In genomic region chr10:128493319-128493694, GRCm38 (mm10) we compare ENCODE assay signal across 8 mouse cellular contexts. TPM values are rescaled to one million over a fixed set of nuclear protein-coding genes. Genes with fewer than 3 reads are reported as not detected.
DNase-seq lines count a peak whose midpoint lies in the region; ATAC-seq lines count a peak whose summit lies in the region.

No protein-coding gene starts in this region.

- no peaks in the 10 kb centered on the region for H3K9me3 ChIP-seq in lung, embryonic 15.5 days
- no peaks in the 10 kb centered on the region for H3K9me3 ChIP-seq in embryonic facial prominence, embryonic 13.5 days
- no peaks in the 10 kb centered on the region for H3K9me3 ChIP-seq in hindbrain, embryonic 16.5 days (ENCODE audit: control insufficient read depth, low read length)
- no peaks in the 10 kb centered on the region for H3K9me3 ChIP-seq in midbrain, embryonic 15.5 days

- 1% methylated on average over 12 of the region's 12 CpGs for WGBS in lung, embryonic 15.5 days
- WGBS in embryonic facial prominence, embryonic 13.5 days, result under 1% methylated on average over 12 of the region's 12 CpGs
- under 1% methylated on average over 12 of the region's 12 CpGs for WGBS in hindbrain, embryonic 16.5 days
- WGBS in midbrain, embryonic 15.5 days, result under 1% methylated on average over 12 of the region's 12 CpGs

- H3K27me3 ChIP-seq in lung, embryonic 15.5 days, result no peaks in the 10 kb centered on the region
- no peaks in the 10 kb centered on the region for H3K27me3 ChIP-seq in embryonic facial prominence, embryonic 13.5 days
- H3K27me3 ChIP-seq in hindbrain, embryonic 16.5 days (replicated peaks; ENCODE audit: control insufficient read depth, insufficient read depth, low read length), result no peaks in the 10 kb centered on the region
- no peaks in the 10 kb centered on the region for H3K27me3 ChIP-seq in midbrain, embryonic 15.5 days (replicated peaks)

- ATAC-seq in lung, embryonic 15.5 days (ENCODE audit: borderline replicate concordance, extremely low read depth, low FRiP score, low TSS enrichment), result 0 out of 2 replicates have a peak, but pooled peaks have one; percentile 7
- ATAC-seq in embryonic facial prominence, embryonic 13.5 days (ENCODE audit: insufficient number of reproducible peaks, insufficient read depth, low FRiP score, low TSS enrichment, low read depth), result no peak; the same call in 1 of the 2 replicates
- ATAC-seq in hindbrain, embryonic 16.5 days, result peak; percentile 28
- ATAC-seq in midbrain, embryonic 15.5 days (replicated peaks), result peak; percentile 42
- ATAC-seq in monocyte, adult 5-6 weeks (replicated peaks; ENCODE audit: insufficient number of reproducible peaks, low FRiP score, low TSS enrichment, poor library complexity, severe bottlenecking), result no peak; the same call in 1 of the 2 replicates

- peaks cover 36% of the 10 kb centered on the region for H3K4me1 ChIP-seq in lung, embryonic 15.5 days
- peaks cover 45% of the 10 kb centered on the region for H3K4me1 ChIP-seq in embryonic facial prominence, embryonic 13.5 days
- peaks cover 42% of the 10 kb centered on the region for H3K4me1 ChIP-seq in hindbrain, embryonic 16.5 days (ENCODE audit: control insufficient read depth, insufficient read depth, low read depth, low read length)
- H3K4me1 ChIP-seq in midbrain, embryonic 15.5 days, result peaks cover 36% of the 10 kb centered on the region

- peak overlapping the region; percentile 84 for H3K9ac ChIP-seq in lung, embryonic 15.5 days
- H3K9ac ChIP-seq in embryonic facial prominence, embryonic 13.5 days, result peak overlapping the region; percentile 91
- H3K9ac ChIP-seq in hindbrain, embryonic 16.5 days (ENCODE audit: low read depth, low read length), result peak overlapping the region; percentile 89
- H3K9ac ChIP-seq in midbrain, embryonic 15.5 days, result peak overlapping the region; percentile 87

- peak overlapping the region; percentile 99 for H3K27ac ChIP-seq in lung, embryonic 15.5 days
- H3K27ac ChIP-seq in embryonic facial prominence, embryonic 13.5 days, result peak overlapping the region; percentile 98
- H3K27ac ChIP-seq in hindbrain, embryonic 16.5 days (ENCODE audit: low read depth, low read length), result peak overlapping the region; percentile 92
- peak overlapping the region; percentile 97 for H3K27ac ChIP-seq in midbrain, embryonic 15.5 days

- H3K4me2 ChIP-seq in lung, embryonic 15.5 days, result peak overlapping the region; percentile 77
- H3K4me2 ChIP-seq in embryonic facial prominence, embryonic 13.5 days, result peak overlapping the region; percentile 79
- H3K4me2 ChIP-seq in hindbrain, embryonic 16.5 days (ENCODE audit: low read length), result peak overlapping the region; percentile 76
- peak overlapping the region; percentile 85 for H3K4me2 ChIP-seq in midbrain, embryonic 15.5 days

- H3K4me3 ChIP-seq in lung, embryonic 15.5 days, result peak overlapping the region; percentile 83
- H3K4me3 ChIP-seq in embryonic facial prominence, embryonic 13.5 days, result peak overlapping the region; percentile 84
- peak overlapping the region; percentile 84 for H3K4me3 ChIP-seq in hindbrain, embryonic 16.5 days (ENCODE audit: low read length)
- H3K4me3 ChIP-seq in midbrain, embryonic 15.5 days, result peak overlapping the region; percentile 81

- peaks cover 30% of the 10 kb centered on the region for H3K36me3 ChIP-seq in lung, embryonic 15.5 days
- H3K36me3 ChIP-seq in embryonic facial prominence, embryonic 13.5 days, result peaks cover 36% of the 10 kb centered on the region
- H3K36me3 ChIP-seq in hindbrain, embryonic 16.5 days (ENCODE audit: control insufficient read depth, insufficient read depth, low read length), result peaks cover 26% of the 10 kb centered on the region
- H3K36me3 ChIP-seq in midbrain, embryonic 15.5 days (replicated peaks), result peaks cover 27% of the 10 kb centered on the region

- no peak for DNase-seq in lung, postnatal 36 days
- DNase-seq in spleen, postnatal 10 days (ENCODE audit: low spot score in 2 of 2), result no peak
- no peak for DNase-seq in cerebellum, adult 9-10 months

RNA-seq across cellular contexts. Expression of gene Myl6, which starts 0.6 kb away (rescaled TPM):
- 1,477 and 1,532 TPM in 2 replicates for polyA plus RNA-seq in lung, embryonic 15.5 days (2015; fragmentation: Nextera tagmentation; extraction: Ambion mirVana)
- 961 and 1,001 TPM in 2 replicates for polyA plus RNA-seq in embryonic facial prominence, embryonic 13.5 days (2015; fragmentation: Nextera tagmentation; extraction: Ambion mirVana)
- polyA plus RNA-seq in hindbrain, embryonic 16.5 days (2015; fragmentation: Nextera tagmentation; extraction: Ambion mirVana), result 946 and 1,028 TPM in 2 replicates
- polyA plus RNA-seq in midbrain, embryonic 15.5 days (2015; fragmentation: Nextera tagmentation; extraction: Ambion mirVana), result 892 and 955 TPM in 2 replicates
- 2,131 to 2,768 TPM (median 2,315 TPM) in 3 replicates for total RNA-seq in monocyte, adult 5-6 weeks (2017)

RNA-seq across cellular contexts. Expression of gene Myl6b, which starts 5.2 kb away (rescaled TPM):
- 2.9 and 4.3 TPM in 2 replicates for polyA plus RNA-seq in lung, embryonic 15.5 days (2015; fragmentation: Nextera tagmentation; extraction: Ambion mirVana)
- 2.8 and 4.0 TPM in 2 replicates for polyA plus RNA-seq in embryonic facial prominence, embryonic 13.5 days (2015; fragmentation: Nextera tagmentation; extraction: Ambion mirVana)
- polyA plus RNA-seq in hindbrain, embryonic 16.5 days (2015; fragmentation: Nextera tagmentation; extraction: Ambion mirVana), result 6.7 and 7.1 TPM in 2 replicates
- polyA plus RNA-seq in midbrain, embryonic 15.5 days (2015; fragmentation: Nextera tagmentation; extraction: Ambion mirVana), result 5.4 and 5.7 TPM in 2 replicates
- total RNA-seq in monocyte, adult 5-6 weeks (2017), result not detected in 3 replicates

RNA-seq across cellular contexts. Expression of gene Esyt1, which starts 32.4 kb away (rescaled TPM):
- 28.8 and 31.5 TPM in 2 replicates for polyA plus RNA-seq in lung, embryonic 15.5 days (2015; fragmentation: Nextera tagmentation; extraction: Ambion mirVana)
- 21.4 and 23.1 TPM in 2 replicates for polyA plus RNA-seq in embryonic facial prominence, embryonic 13.5 days (2015; fragmentation: Nextera tagmentation; extraction: Ambion mirVana)
- 13.5 and 16.6 TPM in 2 replicates for polyA plus RNA-seq in hindbrain, embryonic 16.5 days (2015; fragmentation: Nextera tagmentation; extraction: Ambion mirVana)
- 10.5 and 11.1 TPM in 2 replicates for polyA plus RNA-seq in midbrain, embryonic 15.5 days (2015; fragmentation: Nextera tagmentation; extraction: Ambion mirVana)
- 135 to 345 TPM (median 157 TPM) in 3 replicates for total RNA-seq in monocyte, adult 5-6 weeks (2017)

RNA-seq across cellular contexts. Expression of gene Smarcc2, which starts 34.3 kb away (rescaled TPM):
- 70.2 and 74.7 TPM in 2 replicates for polyA plus RNA-seq in lung, embryonic 15.5 days (2015; fragmentation: Nextera tagmentation; extraction: Ambion mirVana)
- 111 and 119 TPM in 2 replicates for polyA plus RNA-seq in embryonic facial prominence, embryonic 13.5 days (2015; fragmentation: Nextera tagmentation; extraction: Ambion mirVana)
- polyA plus RNA-seq in hindbrain, embryonic 16.5 days (2015; fragmentation: Nextera tagmentation; extraction: Ambion mirVana), result 136 and 168 TPM in 2 replicates
- polyA plus RNA-seq in midbrain, embryonic 15.5 days (2015; fragmentation: Nextera tagmentation; extraction: Ambion mirVana), result 201 and 209 TPM in 2 replicates
- 53.3 to 103 TPM (median 61.2 TPM) in 3 replicates for total RNA-seq in monocyte, adult 5-6 weeks (2017)

RNA-seq across cellular contexts. Expression of gene Zc3h10, which starts 54.3 kb away (rescaled TPM):
- 14.6 and 14.9 TPM in 2 replicates for polyA plus RNA-seq in lung, embryonic 15.5 days (2015; fragmentation: Nextera tagmentation; extraction: Ambion mirVana)
- 13.5 and 15.5 TPM in 2 replicates for polyA plus RNA-seq in embryonic facial prominence, embryonic 13.5 days (2015; fragmentation: Nextera tagmentation; extraction: Ambion mirVana)
- 16.7 and 17.0 TPM in 2 replicates for polyA plus RNA-seq in hindbrain, embryonic 16.5 days (2015; fragmentation: Nextera tagmentation; extraction: Ambion mirVana)
- 20.8 and 22.7 TPM in 2 replicates for polyA plus RNA-seq in midbrain, embryonic 15.5 days (2015; fragmentation: Nextera tagmentation; extraction: Ambion mirVana)
- 16.1 to 26.5 TPM (median 19.1 TPM) in 3 replicates for total RNA-seq in monocyte, adult 5-6 weeks (2017)

Comparison
In these comparisons a context has a peak if more than half of its experiments do, and no peak if none do; other contexts are left out.
1. ATAC-seq: peak in lung, embryonic 15.5 days (single experiment), hindbrain, embryonic 16.5 days (single experiment) and midbrain, embryonic 15.5 days (single experiment); none in embryonic facial prominence, embryonic 13.5 days (single experiment) and monocyte, adult 5-6 weeks (single experiment).
2. Peak in every context shown above with its lines, with median percentiles within 50 percentile points of each other: H3K27ac ChIP-seq, H3K4me2 ChIP-seq, H3K4me3 ChIP-seq and H3K9ac ChIP-seq.